Mouse (Mus musculus) layer of hippocampus, postnatal 14 days (tissue): ENCODE measurements around the gene Kank3. TPM values are rescaled to one million over a fixed set of nuclear protein-coding genes. Genes with fewer than 3 reads are reported as not detected.

ENCODE experiments used
- DNase-seq, 2 experiments: peaks; one replicate each; pipeline ENCODE4 v3.0.0; 2021 to 2022; ENCODE audit warnings: low spot score in 2 of 2, mixed read lengths in 1 of 2
- total RNA-seq, 2 experiments: library from RNA; stranded (reverse); gene quantifications; 2 replicates each; pipeline ENCODE4 v1.2.3; 2021

Gene Kank3
- total RNA-seq, 2 experiments from 2014 or later = 45.2 to 48.1 TPM

DNA sequence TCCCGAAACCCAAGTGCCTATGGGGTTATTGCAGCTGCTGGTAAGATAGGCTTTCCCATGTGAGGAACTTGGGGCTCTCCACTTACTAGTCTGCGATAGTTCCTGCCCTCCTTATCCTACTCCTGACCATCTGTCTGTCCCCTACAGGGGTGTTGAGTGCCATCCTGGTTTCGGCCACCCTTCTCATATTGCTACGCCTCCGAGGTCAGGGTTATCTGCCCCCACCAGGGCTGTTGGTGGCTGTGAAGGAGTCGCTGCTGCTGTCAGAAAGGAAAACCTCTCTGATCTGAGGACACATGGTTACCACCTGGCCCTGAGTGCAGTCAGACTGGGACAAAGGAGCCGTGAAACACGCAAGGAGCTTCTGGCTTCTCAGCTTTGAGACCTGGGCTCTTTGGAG lies 37.8 kb downstream of the Kank3 start:
- no peak for DNase-seq

DNA sequence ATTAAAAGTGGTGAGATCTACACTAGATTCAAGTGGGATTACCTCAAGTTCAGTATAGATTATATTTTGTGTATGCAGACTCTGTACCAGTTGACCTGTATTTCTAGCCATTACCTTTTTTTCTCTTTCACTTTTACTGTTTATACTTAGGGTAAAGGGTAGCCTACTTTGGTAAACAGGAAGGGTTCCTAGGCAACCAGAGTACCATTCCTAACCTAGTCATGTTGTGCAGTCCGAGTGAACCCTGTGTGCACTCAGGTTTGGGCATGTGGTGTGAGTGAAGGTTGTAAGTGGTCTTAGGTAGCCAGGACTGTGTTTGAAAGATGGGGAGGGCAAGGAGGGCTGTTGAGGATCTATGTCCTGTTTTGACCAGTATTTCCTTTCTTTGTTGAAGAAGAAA lies 41.0 kb downstream of the Kank3 start:
- no peak for DNase-seq

DNA sequence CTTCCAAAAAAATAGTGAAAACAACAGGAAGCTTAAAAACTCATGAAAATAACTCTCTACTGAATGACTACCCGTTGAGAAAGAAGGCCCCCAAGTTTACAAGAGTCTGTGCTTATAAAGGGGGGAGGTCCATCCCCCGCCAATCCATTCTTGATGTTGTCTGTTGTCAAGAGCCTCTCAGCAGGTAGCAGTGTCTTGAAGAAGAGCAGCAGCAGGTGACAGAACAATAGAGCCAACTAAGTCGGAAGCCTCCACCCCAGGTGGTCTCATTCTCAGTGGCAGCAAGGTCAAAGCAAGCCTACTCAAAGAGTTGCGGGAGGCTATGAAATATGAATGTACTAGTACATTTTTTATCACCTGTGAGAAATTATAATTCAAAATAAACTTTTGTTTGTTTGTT lies 47.5 kb downstream of the Kank3 start:
- no peak for DNase-seq

DNA sequence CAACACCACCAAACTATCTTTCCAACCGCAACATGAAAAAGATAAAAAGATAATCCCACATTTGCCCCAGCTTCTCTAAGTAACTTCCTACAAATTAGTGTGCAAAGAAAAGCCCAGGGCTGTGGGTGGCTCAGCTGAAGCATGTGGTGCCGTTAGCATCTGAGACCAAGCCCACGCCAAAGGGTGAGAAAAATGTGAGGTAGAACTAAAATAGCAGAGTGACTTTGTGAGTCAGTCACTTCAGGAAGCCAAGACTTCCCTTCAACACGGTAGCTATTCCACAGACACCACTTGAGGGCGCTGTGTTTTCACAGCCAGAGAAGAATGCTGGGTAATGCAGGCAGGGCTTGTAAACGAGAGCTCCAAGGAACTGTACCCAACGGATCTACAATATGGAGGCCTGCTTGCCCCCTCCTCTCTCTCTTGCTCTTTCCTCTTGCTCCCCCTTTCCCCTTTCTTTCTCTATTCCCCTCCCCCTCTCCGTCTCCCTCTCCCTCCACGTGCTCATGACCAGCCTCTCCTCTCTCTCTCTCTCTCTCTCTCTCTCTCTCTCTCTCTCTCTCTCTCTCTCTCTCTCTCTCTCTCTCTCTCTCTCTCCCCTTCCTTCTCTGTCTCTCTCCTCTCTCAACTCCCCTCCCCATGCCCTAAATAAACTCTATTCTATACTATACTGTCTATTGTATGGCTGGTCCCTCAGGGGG lies 55.2 kb downstream of the Kank3 start:
- peak; percentile 58 to 71 for DNase-seq

Other genes starting within 250 kb of the Kank3 start
- 10 to 100 TPM; 40.6 to 45.0 TPM for gene Zfp414, start 181.4 kb upstream of the Kank3 start, total RNA-seq
- gene Pram1, start 172.5 kb upstream of the Kank3 start, total RNA-seq = under 1 TPM in 1 of 2 experiments, not detected in 1; 0.60 TPM
- 100 to 1,000 TPM; 128 to 134 TPM for gene Hnrnpm, start 123.7 kb upstream of the Kank3 start, total RNA-seq
- gene March2, start 91.8 kb upstream of the Kank3 start, total RNA-seq = 10 to 100 TPM; 84.7 to 89.0 TPM
- gene Rab11b, start 50.0 kb upstream of the Kank3 start, total RNA-seq = 100 to 1,000 TPM; 281 to 286 TPM
- 1 to 10 TPM; 4.8 to 5.8 TPM for gene Angptl4, start 28.7 kb upstream of the Kank3 start, total RNA-seq
- 100 to 1,000 TPM; 776 to 830 TPM for gene Rps28, start 14.0 kb downstream of the Kank3 start, total RNA-seq
- 100 to 1,000 TPM; 209 to 232 TPM for gene Ndufa7, start 14.1 kb downstream of the Kank3 start, total RNA-seq
- 10 to 100 TPM; 25.9 to 28.8 TPM for gene Cd320, start 32.6 kb downstream of the Kank3 start, total RNA-seq
- gene Gm7029, start 63.3 kb downstream of the Kank3 start, total RNA-seq = not detected
- 1 to 10 TPM; 2.9 to 4.5 TPM for gene Kifc1, start 80.1 kb downstream of the Kank3 start, total RNA-seq
- gene Platr17, start 94.6 kb downstream of the Kank3 start, total RNA-seq = under 1 TPM in 1 of 2 experiments, not detected in 1; 0.50 TPM
- 10 to 100 TPM; 28.0 to 28.6 TPM for gene Daxx, start 98.9 kb downstream of the Kank3 start, total RNA-seq
- 10 to 100 TPM; 27.4 to 34.4 TPM for gene Tapbp, start 105.4 kb downstream of the Kank3 start, total RNA-seq
- gene Zbtb22, start 105.4 kb downstream of the Kank3 start, total RNA-seq = 10 to 100 TPM; 30.5 to 34.0 TPM
- gene Rgl2, start 119.0 kb downstream of the Kank3 start, total RNA-seq = 10 to 100 TPM; 67.0 to 68.9 TPM
- gene Pfdn6, start 129.8 kb downstream of the Kank3 start, total RNA-seq = 10 to 100 TPM; 89.3 to 93.4 TPM
- 10 to 100 TPM; 17.5 to 18.5 TPM for gene Wdr46, start 130.1 kb downstream of the Kank3 start, total RNA-seq
- 1 to 10 TPM; 5.4 to 6.8 TPM for gene B3galt4, start 141.0 kb downstream of the Kank3 start, total RNA-seq
- 10 to 100 TPM; 78.5 to 84.4 TPM for gene Vps52, start 145.3 kb downstream of the Kank3 start, total RNA-seq
- 100 to 1,000 TPM; 356 to 380 TPM for gene Rps18, start 145.5 kb downstream of the Kank3 start, total RNA-seq
- gene H2-K1, start 189.8 kb downstream of the Kank3 start, total RNA-seq = 10 to 100 TPM; 14.4 to 15.9 TPM
- gene Ring1, start 214.2 kb downstream of the Kank3 start, total RNA-seq = 10 to 100 TPM; 32.5 to 37.8 TPM
- 10 to 100 TPM; 48.0 to 48.7 TPM for gene H2-Ke6, start 217.5 kb downstream of the Kank3 start, total RNA-seq
- 10 to 100 TPM; 91.2 to 97.5 TPM for gene Slc39a7, start 221.2 kb downstream of the Kank3 start, total RNA-seq
- 10 to 100 TPM; 70.9 to 72.1 TPM for gene Rxrb, start 221.3 kb downstream of the Kank3 start, total RNA-seq
- 10 to 100 TPM; 26.8 to 27.4 TPM for gene Col11a2, start 228.9 kb downstream of the Kank3 start, total RNA-seq